Mouse (Mus musculus): ENCODE measurements around the gene Cd96. TPM values are rescaled to one million over a fixed set of nuclear protein-coding genes. Genes with fewer than 3 reads are reported as not detected.

The Cd96 gene
- polyA plus RNA-seq, 1 experiment from 2014 or later = 0.21 TPM

- WGBS = 53% methylated on average over 5 of the region's 5 CpGs
- no peaks in the 10 kb centered on the region for H3K4me1 ChIP-seq (replicated peaks; ENCODE audit: control insufficient read depth, insufficient read depth, low read length)
- no peaks in the 10 kb centered on the region for H3K9me3 ChIP-seq (ENCODE audit: control insufficient read depth, low read length)
- no peaks in the 10 kb centered on the region for H3K36me3 ChIP-seq (ENCODE audit: control insufficient read depth, insufficient read depth, low read length)
- H3K9ac ChIP-seq (ENCODE audit: low read length) = no peak overlapping the region
- H3K4me3 ChIP-seq (ENCODE audit: low read length) = no peak overlapping the region
- H3K4me2 ChIP-seq (ENCODE audit: low read depth, low read length) = no peak overlapping the region
- peak; percentile 59 for ATAC-seq (ENCODE audit: low read depth)
- H3K27me3 ChIP-seq (ENCODE audit: control insufficient read depth, insufficient read depth, low read depth, low read length) = no peaks in the 10 kb centered on the region
- no peak overlapping the region for H3K27ac ChIP-seq (ENCODE audit: low read length)
Measured at GRCm38 (mm10) chr16:46086874-46087473, 33.1 kb downstream of the Cd96 start.

- no peak for ATAC-seq (ENCODE audit: low read depth)
- WGBS = 59% methylated on average over 3 of the region's 3 CpGs
Measured at GRCm38 (mm10) chr16:46068000-46068399, 52.1 kb downstream of the Cd96 start.

GRCm38 (mm10) chr16:46063278-46063677, 56.8 kb downstream of the Cd96 start:
- no peak overlapping the region for H3K9ac ChIP-seq (ENCODE audit: low read length)
- no peak overlapping the region for H3K4me3 ChIP-seq (ENCODE audit: low read length)
- 79% methylated on average over 5 of the region's 5 CpGs for WGBS
- no peak overlapping the region for H3K27ac ChIP-seq (ENCODE audit: low read length)
- H3K4me1 ChIP-seq (replicated peaks; ENCODE audit: control insufficient read depth, insufficient read depth, low read length) = no peaks in the 10 kb centered on the region
- no peaks in the 10 kb centered on the region for H3K9me3 ChIP-seq (ENCODE audit: control insufficient read depth, low read length)
- no peaks in the 10 kb centered on the region for H3K27me3 ChIP-seq (ENCODE audit: control insufficient read depth, insufficient read depth, low read depth, low read length)
- no peak for ATAC-seq (ENCODE audit: low read depth)
- no peak overlapping the region for H3K4me2 ChIP-seq (ENCODE audit: low read depth, low read length)
- H3K36me3 ChIP-seq (ENCODE audit: control insufficient read depth, insufficient read depth, low read length) = no peaks in the 10 kb centered on the region

More at GRCm38 (mm10) chr16:46068000-46068399, 52.1 kb downstream of the Cd96 start:
- Histone ChIP-seq H3K4me2 (ENCODE audit: low read depth, low read length) (no peak overlapping the region), H3K4me1 (replicated peaks; ENCODE audit: control insufficient read depth, insufficient read depth, low read length) (no peaks in the 10 kb centered on the region), H3K27me3 (ENCODE audit: control insufficient read depth, insufficient read depth, low read depth, low read length) (no peaks in the 10 kb centered on the region), H3K9me3 (ENCODE audit: control insufficient read depth, low read length) (no peaks in the 10 kb centered on the region), H3K36me3 (ENCODE audit: control insufficient read depth, insufficient read depth, low read length) (no peaks in the 10 kb centered on the region), H3K9ac (ENCODE audit: low read length) (no peak overlapping the region), H3K27ac (ENCODE audit: low read length) (no peak overlapping the region), H3K4me3 (ENCODE audit: low read length) (no peak overlapping the region)

- H3K9me3 ChIP-seq (ENCODE audit: control insufficient read depth, low read length) = no peaks in the 10 kb centered on the region
- no peaks in the 10 kb centered on the region for H3K27me3 ChIP-seq (ENCODE audit: control insufficient read depth, insufficient read depth, low read depth, low read length)
- no peaks in the 10 kb centered on the region for H3K36me3 ChIP-seq (ENCODE audit: control insufficient read depth, insufficient read depth, low read length)
- no peak overlapping the region for H3K27ac ChIP-seq (ENCODE audit: low read length)
- H3K9ac ChIP-seq (ENCODE audit: low read length) = no peak overlapping the region
- ATAC-seq (ENCODE audit: low read depth) = no peak
- no peak overlapping the region for H3K4me3 ChIP-seq (ENCODE audit: low read length)
- H3K4me1 ChIP-seq (replicated peaks; ENCODE audit: control insufficient read depth, insufficient read depth, low read length) = no peaks in the 10 kb centered on the region
- H3K4me2 ChIP-seq (ENCODE audit: low read depth, low read length) = no peak overlapping the region
- 76% methylated on average over 2 of the region's 2 CpGs for WGBS
Measured at GRCm38 (mm10) chr16:46046906-46047305, 73.1 kb downstream of the Cd96 start.

GRCm38 (mm10) chr16:46036261-46036660, 83.8 kb downstream of the Cd96 start:
- Histone ChIP-seq H3K27me3 (ENCODE audit: control insufficient read depth, insufficient read depth, low read depth, low read length) (no peaks in the 10 kb centered on the region), H3K4me3 (ENCODE audit: low read length) (no peak overlapping the region), H3K9me3 (ENCODE audit: control insufficient read depth, low read length) (no peaks in the 10 kb centered on the region), H3K27ac (ENCODE audit: low read length) (no peak overlapping the region), H3K4me1 (replicated peaks; ENCODE audit: control insufficient read depth, insufficient read depth, low read length) (no peaks in the 10 kb centered on the region), H3K9ac (ENCODE audit: low read length) (no peak overlapping the region), H3K36me3 (ENCODE audit: control insufficient read depth, insufficient read depth, low read length) (no peaks in the 10 kb centered on the region), H3K4me2 (ENCODE audit: low read depth, low read length) (no peak overlapping the region)
- no peak for ATAC-seq (ENCODE audit: low read depth)
- WGBS = 40% methylated on average over 2 of the region's 2 CpGs

GRCm38 (mm10) chr16:46033896-46034295, 86.2 kb downstream of the Cd96 start:
- H3K4me1 ChIP-seq (replicated peaks; ENCODE audit: control insufficient read depth, insufficient read depth, low read length) = no peaks in the 10 kb centered on the region
- ATAC-seq (ENCODE audit: low read depth) = no peak
- H3K9ac ChIP-seq (ENCODE audit: low read length) = no peak overlapping the region
- no peaks in the 10 kb centered on the region for H3K9me3 ChIP-seq (ENCODE audit: control insufficient read depth, low read length)
- 60% methylated on average over 9 of the region's 9 CpGs for WGBS
- H3K4me2 ChIP-seq (ENCODE audit: low read depth, low read length) = no peak overlapping the region
- H3K4me3 ChIP-seq (ENCODE audit: low read length) = no peak overlapping the region
- no peaks in the 10 kb centered on the region for H3K27me3 ChIP-seq (ENCODE audit: control insufficient read depth, insufficient read depth, low read depth, low read length)
- H3K27ac ChIP-seq (ENCODE audit: low read length) = no peak overlapping the region
- no peaks in the 10 kb centered on the region for H3K36me3 ChIP-seq (ENCODE audit: control insufficient read depth, insufficient read depth, low read length)

- no peak for ATAC-seq (ENCODE audit: low read depth)
- WGBS = 58% methylated on average over 5 of the region's 5 CpGs
- no peaks in the 10 kb centered on the region for H3K9me3 ChIP-seq (ENCODE audit: control insufficient read depth, low read length)
Measured at GRCm38 (mm10) chr16:46022958-46023491, 97.0 kb downstream of the Cd96 start.

GRCm38 (mm10) chr16:46022189-46022928, 97.7 kb downstream of the Cd96 start:
- H3K36me3 ChIP-seq (ENCODE audit: control insufficient read depth, insufficient read depth, low read length) = no peaks in the 10 kb centered on the region
- ATAC-seq (ENCODE audit: low read depth) = peak; percentile 64
- WGBS = 37% methylated on average over 5 of the region's 5 CpGs
- H3K9ac ChIP-seq (ENCODE audit: low read length) = no peak overlapping the region
- H3K4me1 ChIP-seq (replicated peaks; ENCODE audit: control insufficient read depth, insufficient read depth, low read length) = no peaks in the 10 kb centered on the region
- no peak overlapping the region for H3K4me2 ChIP-seq (ENCODE audit: low read depth, low read length)
- no peak overlapping the region for H3K27ac ChIP-seq (ENCODE audit: low read length)
- H3K9me3 ChIP-seq (ENCODE audit: control insufficient read depth, low read length) = no peaks in the 10 kb centered on the region
- H3K27me3 ChIP-seq (ENCODE audit: control insufficient read depth, insufficient read depth, low read depth, low read length) = no peaks in the 10 kb centered on the region
- no peak overlapping the region for H3K4me3 ChIP-seq (ENCODE audit: low read length)

More at GRCm38 (mm10) chr16:46022958-46023491, 97.0 kb downstream of the Cd96 start:
- H3K4me1 ChIP-seq (replicated peaks; ENCODE audit: control insufficient read depth, insufficient read depth, low read length) = no peaks in the 10 kb centered on the region
- no peak overlapping the region for H3K27ac ChIP-seq (ENCODE audit: low read length)
- no peaks in the 10 kb centered on the region for H3K27me3 ChIP-seq (ENCODE audit: control insufficient read depth, insufficient read depth, low read depth, low read length)
- H3K36me3 ChIP-seq (ENCODE audit: control insufficient read depth, insufficient read depth, low read length) = no peaks in the 10 kb centered on the region
- no peak overlapping the region for H3K4me3 ChIP-seq (ENCODE audit: low read length)
- no peak overlapping the region for H3K9ac ChIP-seq (ENCODE audit: low read length)
- H3K4me2 ChIP-seq (ENCODE audit: low read depth, low read length) = no peak overlapping the region

GRCm38 (mm10) chr16:46021302-46021701, 98.7 kb downstream of the Cd96 start:
- WGBS = 80% methylated on average over 2 of the region's 2 CpGs
- H3K4me3 ChIP-seq (ENCODE audit: low read length) = no peak overlapping the region
- H3K4me1 ChIP-seq (replicated peaks; ENCODE audit: control insufficient read depth, insufficient read depth, low read length) = no peaks in the 10 kb centered on the region
- H3K27ac ChIP-seq (ENCODE audit: low read length) = no peak overlapping the region
- H3K4me2 ChIP-seq (ENCODE audit: low read depth, low read length) = no peak overlapping the region
- H3K9me3 ChIP-seq (ENCODE audit: control insufficient read depth, low read length) = no peaks in the 10 kb centered on the region
- no peak for ATAC-seq (ENCODE audit: low read depth)
- H3K36me3 ChIP-seq (ENCODE audit: control insufficient read depth, insufficient read depth, low read length) = no peaks in the 10 kb centered on the region
- no peaks in the 10 kb centered on the region for H3K27me3 ChIP-seq (ENCODE audit: control insufficient read depth, insufficient read depth, low read depth, low read length)
- H3K9ac ChIP-seq (ENCODE audit: low read length) = no peak overlapping the region
